Mouse (Mus musculus): ENCODE results near the gene Hes7. TPM values are rescaled to one million over a fixed set of nuclear protein-coding genes. Genes with fewer than 3 reads are reported as not detected.

Gene Hes7
- total and polyA plus RNA-seq, 3 experiments: 0.08 to 1.4 TPM; not detected in 1

GRCm38 (mm10) chr11:69128426-69129122 is 8.4 kb downstream of the Hes7 start:
- TF ChIP-seq EP300 (IDR thresholded peaks at IDR 0.05; ENCODE audit: low read depth in 1 of 2, low read length in 2 of 2) (peak in 1 of 2 experiments; percentile 24; a peak in 1 of 4 replicates), E2F4 (IDR thresholded peaks at IDR 0.05; ENCODE audit: borderline replicate concordance, low read depth, low read length) (0 out of 2 replicates have a peak, but pooled peaks have one; percentile 46), TBP (IDR thresholded peaks at IDR 0.05; ENCODE audit: low read depth, low read length) (peak; percentile 98), CHD2 (IDR thresholded peaks at IDR 0.05; ENCODE audit: low read length) (no peak), RCOR1 (IDR thresholded peaks at IDR 0.05; ENCODE audit: low read depth, low read length) (peak; percentile 43; the same call in 1 of the 2 replicates)
- H3K79me2 ChIP-seq (ENCODE audit: control insufficient read depth, insufficient read depth, low read length, poor library complexity): no peaks in the 10 kb centered on the region
- H3K27ac ChIP-seq (ENCODE audit: control insufficient read depth, low read depth, low read length): no peak overlapping the region
- H3K36me3 ChIP-seq (ENCODE audit: control insufficient read depth in 1 of 2, insufficient read depth in 2 of 2, low read length in 2 of 2): 0 out of 4 replicates have a peak, but pooled peaks cover 0 to 2% of the 10 kb centered on the region in 2 experiments
- H3K4me3 ChIP-seq (ENCODE audit: control insufficient read depth in 1 of 2, insufficient read depth in 1 of 2, low read depth in 2 of 2, low read length in 2 of 2): no peak overlapping the region
- no peak overlapping the region for H3K9ac ChIP-seq (ENCODE audit: control insufficient read depth, low read depth, low read length, poor library complexity, severe bottlenecking)
- peaks cover 0 to 15% of the 10 kb centered on the region in 2 experiments; a peak in 2 of 4 replicates for H3K4me1 ChIP-seq (ENCODE audit: control insufficient read depth in 1 of 2, insufficient read depth in 2 of 2, low read length in 2 of 2)
- H3K9me3 ChIP-seq (replicated peaks; ENCODE audit: insufficient read depth, low read length): no peaks in the 10 kb centered on the region
- peak; percentile 60 for DNase-seq (ENCODE audit: low read depth, low spot score)
- no peaks in the 10 kb centered on the region for H3K27me3 ChIP-seq (ENCODE audit: control insufficient read depth in 1 of 2, insufficient read depth in 2 of 2, low read length in 2 of 2)

DNA sequence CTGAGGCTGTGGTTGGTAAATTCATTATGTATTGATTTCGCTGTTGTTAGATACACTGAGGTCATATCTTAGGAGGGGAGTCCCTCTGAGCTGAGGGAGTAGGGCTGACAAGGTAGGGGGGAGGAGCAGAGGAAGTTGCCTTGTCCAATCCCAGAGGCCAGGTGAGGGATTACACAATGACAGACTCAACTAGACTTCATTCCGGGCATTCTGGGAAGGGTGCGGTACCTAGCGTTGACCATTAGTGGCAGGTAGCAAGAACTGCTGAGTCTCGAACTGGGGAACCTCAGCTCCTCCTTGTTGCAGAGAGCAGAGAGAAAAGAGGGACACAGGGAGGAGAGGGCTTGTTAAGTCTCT is 13.3 kb downstream of the Hes7 start:
- Histone ChIP-seq H3K27ac (ENCODE audit: control insufficient read depth, low read depth, low read length) (no peak overlapping the region), H3K4me3 (ENCODE audit: control insufficient read depth in 1 of 2, insufficient read depth in 1 of 2, low read depth in 2 of 2, low read length in 2 of 2) (no peak overlapping the region), H3K79me2 (ENCODE audit: control insufficient read depth, insufficient read depth, low read length, poor library complexity) (no peaks in the 10 kb centered on the region)

DNA sequence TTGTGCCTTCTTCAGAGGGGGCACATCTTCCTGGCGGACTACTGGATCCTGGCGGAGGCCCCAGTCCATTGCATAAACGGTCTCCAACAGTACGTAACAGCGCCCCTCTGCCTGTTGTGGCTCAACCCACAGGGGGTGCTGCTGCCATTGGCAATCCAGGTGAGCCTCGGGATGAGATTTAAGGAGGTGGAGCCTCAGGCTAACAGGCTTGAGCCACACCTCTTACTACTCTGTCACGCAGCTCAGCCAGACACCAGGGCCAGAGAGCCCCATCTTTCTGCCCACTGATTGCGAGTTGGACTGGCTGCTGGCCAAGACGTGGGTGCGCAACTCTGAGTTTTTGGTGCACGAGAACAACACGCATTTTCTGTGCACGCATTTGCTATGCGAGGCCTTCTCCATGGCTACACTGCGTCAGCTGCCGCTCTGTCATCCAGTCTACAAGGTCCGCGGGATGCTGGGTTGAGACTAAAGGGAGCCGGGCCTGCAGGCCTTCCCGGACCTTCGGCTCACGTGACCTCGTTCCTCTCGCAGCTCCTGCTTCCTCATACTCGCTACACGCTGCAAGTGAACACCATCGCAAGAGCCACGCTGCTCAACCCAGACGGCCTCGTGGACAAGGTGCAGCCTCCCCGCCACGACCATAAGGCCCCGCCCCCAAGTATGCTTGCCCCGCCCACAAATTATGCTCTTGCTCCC is 13.9 kb downstream of the Hes7 start:
- no peaks in the 10 kb centered on the region for H3K36me3 ChIP-seq (ENCODE audit: control insufficient read depth in 1 of 2, insufficient read depth in 2 of 2, low read length in 2 of 2)
- TF ChIP-seq USF2 (IDR thresholded peaks at IDR 0.05; ENCODE audit: borderline replicate concordance in 1 of 2, insufficient read depth in 1 of 2, low read depth in 1 of 2, low read length in 2 of 2) (no peak), ZNF384 (IDR thresholded peaks at IDR 0.05; ENCODE audit: low read depth, low read length) (no peak), KAT2A (conservative IDR thresholded peaks at IDR 0.05; ENCODE audit: low read depth, low read length) (no peak), POLR2AphosphoS2 (IDR thresholded peaks at IDR 0.05; ENCODE audit: low read length) (no peak), MYC (IDR thresholded peaks at IDR 0.05; ENCODE audit: low read depth, low read length) (peak; percentile 57; the same call in 1 of the 2 replicates), MXI1 (IDR thresholded peaks at IDR 0.05; ENCODE audit: low read depth, low read length) (no peak; the same call in 1 of the 2 replicates), MEF2A (IDR thresholded peaks at IDR 0.05; ENCODE audit: extremely low read depth, insufficient replicate concordance, low read depth, low read length, poor library complexity, severe bottlenecking) (no peak), USF1 (IDR thresholded peaks at IDR 0.05; ENCODE audit: low read depth, low read length) (peak; percentile 91), MAX (IDR thresholded peaks at IDR 0.05; ENCODE audit: low read length) (peak; percentile 79), BHLHE40 (IDR thresholded peaks at IDR 0.05; ENCODE audit: borderline replicate concordance, low read depth, low read length) (peak; percentile 83; the same call in 1 of the 2 replicates), CTCF (IDR thresholded peaks at IDR 0.05 in 2 of 3, conservative IDR thresholded peaks at IDR 0.05 in 1 of 3; ENCODE audit: control insufficient read depth in 1 of 3, insufficient read depth in 1 of 3, low read depth in 2 of 3, low read length in 3 of 3, poor library complexity in 1 of 3, severe bottlenecking in 1 of 3) (peak in 2 of 3 experiments; percentile 28 to 32; a peak in 3 of 6 replicates), SIN3A (IDR thresholded peaks at IDR 0.05; ENCODE audit: low read length) (peak; percentile 26; the same call in 1 of the 2 replicates), MAFK (IDR thresholded peaks at IDR 0.05; ENCODE audit: borderline replicate concordance, low read depth, low read length) (no peak)
- H3K79me2 ChIP-seq (ENCODE audit: control insufficient read depth, insufficient read depth, low read length, poor library complexity): no peaks in the 10 kb centered on the region
- peaks cover 2 to 17% of the 10 kb centered on the region in 2 experiments; a peak in 3 of 4 replicates for H3K4me1 ChIP-seq (ENCODE audit: control insufficient read depth in 1 of 2, insufficient read depth in 2 of 2, low read length in 2 of 2)
- H3K9me3 ChIP-seq (replicated peaks; ENCODE audit: insufficient read depth, low read length): no peaks in the 10 kb centered on the region
- H3K9ac ChIP-seq (ENCODE audit: control insufficient read depth, low read depth, low read length, poor library complexity, severe bottlenecking): peak overlapping the region; percentile 15; the same call in 1 of the 2 replicates
- peaks cover 7 to 23% of the 10 kb centered on the region in 2 experiments for H3K27me3 ChIP-seq (ENCODE audit: control insufficient read depth in 1 of 2, insufficient read depth in 2 of 2, low read length in 2 of 2)
- DNase-seq (ENCODE audit: low read depth, low spot score): peak; percentile 71
- peak overlapping the region; percentile 32 to 45 for H3K4me3 ChIP-seq (ENCODE audit: control insufficient read depth in 1 of 2, insufficient read depth in 1 of 2, low read depth in 2 of 2, low read length in 2 of 2)
- no peak overlapping the region for H3K27ac ChIP-seq (ENCODE audit: control insufficient read depth, low read depth, low read length)

More for the DNA sequence above, 13.3 kb downstream of the Hes7 start:
- Histone ChIP-seq H3K9me3 (replicated peaks; ENCODE audit: insufficient read depth, low read length) (no peaks in the 10 kb centered on the region), H3K4me1 (ENCODE audit: control insufficient read depth in 1 of 2, insufficient read depth in 2 of 2, low read length in 2 of 2) (peaks cover 2 to 18% of the 10 kb centered on the region in 2 experiments; a peak in 3 of 4 replicates), H3K36me3 (ENCODE audit: control insufficient read depth in 1 of 2, insufficient read depth in 2 of 2, low read length in 2 of 2) (0 out of 4 replicates have a peak, but pooled peaks cover 0 to 2% of the 10 kb centered on the region in 2 experiments), H3K9ac (ENCODE audit: control insufficient read depth, low read depth, low read length, poor library complexity, severe bottlenecking) (no peak overlapping the region), H3K27me3 (ENCODE audit: control insufficient read depth in 1 of 2, insufficient read depth in 2 of 2, low read length in 2 of 2) (peaks cover 7 to 17% of the 10 kb centered on the region in 2 experiments)
- TF ChIP-seq USF2 (IDR thresholded peaks at IDR 0.05; ENCODE audit: borderline replicate concordance in 1 of 2, insufficient read depth in 1 of 2, low read depth in 1 of 2, low read length in 2 of 2) (no peak), USF1 (IDR thresholded peaks at IDR 0.05; ENCODE audit: low read depth, low read length) (no peak), BHLHE40 (IDR thresholded peaks at IDR 0.05; ENCODE audit: borderline replicate concordance, low read depth, low read length) (no peak), TAL1 (IDR thresholded peaks at IDR 0.05; ENCODE audit: low read length) (no peak), CTCF (IDR thresholded peaks at IDR 0.05 in 2 of 3, conservative IDR thresholded peaks at IDR 0.05 in 1 of 3; ENCODE audit: control insufficient read depth in 1 of 3, insufficient read depth in 1 of 3, low read depth in 2 of 3, low read length in 3 of 3, poor library complexity in 1 of 3, severe bottlenecking in 1 of 3) (0 out of 6 replicates have a peak, but pooled peaks of 1 of the 3 experiments have one; percentile 3), CHD2 (IDR thresholded peaks at IDR 0.05; ENCODE audit: low read length) (no peak)
- DNase-seq (ENCODE audit: low read depth, low spot score): no peak
